Mouse (Mus musculus) lung, postnatal 0 days (tissue): ENCODE results near the gene Slc6a3.

Experiments used
- CTCF ChIP-seq: IDR thresholded peaks from 2 replicates; pipeline ENCODE4 v1.5.1; 2016; ENCODE audit warnings: antibody characterized with exemption, mild to moderate bottlenecking
- EP300 ChIP-seq: IDR thresholded peaks from 2 replicates; pipeline ENCODE4 v1.6.1; 2016; ENCODE audit warnings: antibody characterized with exemption, mild to moderate bottlenecking, control low read depth

- TF ChIP-seq CTCF (no peak), EP300 (no peak)
These were observed 43.4 kb upstream of the Slc6a3 start for GRCm38 (mm10) chr13:73493183-73493582.
